Mouse (Mus musculus): ENCODE results near the gene Itgal.
"Not testable (repeated sequence)": the region's sequence is repeated elsewhere in the genome, so short reads cannot be mapped to it uniquely, and the experiment has no call there.

The Itgal gene

DNA sequence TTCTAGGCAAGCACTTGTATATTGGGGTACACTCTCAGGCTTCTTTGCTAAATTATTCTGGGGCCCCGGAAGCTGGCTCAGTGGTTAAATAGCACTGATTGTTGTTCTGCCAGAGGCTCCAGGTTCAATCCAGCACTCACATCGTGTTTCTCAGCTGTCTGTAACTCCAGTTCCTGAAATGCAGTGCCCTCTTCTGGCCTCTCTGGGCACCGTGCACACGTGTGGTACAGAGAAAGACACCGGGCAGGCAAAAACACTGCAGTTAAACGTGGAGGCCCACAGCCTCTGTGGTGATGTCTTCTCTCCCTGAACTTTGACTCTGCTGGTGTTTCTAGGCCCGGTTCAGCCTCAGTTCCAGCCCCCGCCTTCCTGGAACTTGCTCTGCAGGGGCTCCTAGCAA lies 17.7 kb upstream of the Itgal start:
- no peak for DNase-seq (ENCODE audit: low spot score in 2 of 2)

DNA sequence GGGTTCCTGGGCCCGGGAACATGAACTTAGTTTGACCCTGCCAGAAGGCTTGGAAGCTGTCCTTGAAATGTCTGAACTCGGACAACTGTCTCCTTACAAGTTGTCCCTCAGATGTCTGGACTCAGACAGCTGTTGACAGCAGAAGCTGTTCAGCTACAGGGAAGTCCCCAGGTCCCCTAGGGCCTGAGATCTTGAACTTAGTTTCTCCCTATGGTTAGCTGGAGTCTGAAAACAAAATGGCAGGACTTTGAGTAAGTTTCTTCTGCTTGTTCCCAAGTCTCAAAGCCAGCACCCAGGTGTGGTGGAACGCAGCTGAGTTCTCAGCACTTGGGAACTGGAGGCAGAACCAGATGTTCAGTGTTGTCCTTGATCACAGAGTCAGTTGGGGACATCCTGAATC lies 16.0 kb upstream of the Itgal start:
- no peak for DNase-seq (ENCODE audit: low spot score in 2 of 2)

DNA sequence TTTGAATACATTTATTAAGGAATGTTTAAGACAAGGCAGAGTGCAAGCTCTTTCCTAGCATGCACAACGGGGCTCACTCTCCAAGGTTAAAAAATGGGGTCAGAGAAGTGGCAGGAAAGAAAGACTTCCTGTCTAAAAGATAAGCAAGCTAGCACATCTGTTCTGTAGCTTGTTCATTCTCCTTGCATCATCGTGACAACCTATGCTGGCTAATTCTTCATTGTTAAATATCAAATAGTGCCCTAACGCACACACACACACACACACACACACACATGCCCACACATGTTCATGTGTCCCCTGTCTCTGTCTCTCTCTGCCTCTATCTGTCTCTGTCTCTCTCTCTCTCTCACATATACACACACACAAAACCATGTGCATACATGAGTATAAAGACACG lies 14.9 kb upstream of the Itgal start:
- DNase-seq (ENCODE audit: low spot score in 2 of 2): no peak

DNA sequence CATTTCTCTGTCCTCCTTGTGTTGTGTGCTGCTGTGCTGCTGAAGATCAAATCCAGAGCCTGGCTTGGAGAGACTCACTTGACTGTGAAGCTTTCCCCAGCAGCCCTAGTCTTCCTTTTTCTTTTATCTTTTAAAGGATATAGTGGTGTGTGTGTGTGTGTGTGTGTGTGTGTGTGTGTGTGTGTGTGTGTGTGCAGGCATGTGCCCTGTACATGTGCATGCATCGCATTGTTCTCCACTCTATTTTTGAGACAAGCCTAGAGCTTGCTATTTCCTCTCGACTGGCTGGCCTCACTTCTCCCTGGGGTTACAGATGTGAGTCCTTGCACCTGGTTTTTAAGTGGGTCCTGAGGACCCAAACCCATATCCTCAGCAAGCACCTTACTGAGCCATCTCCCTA lies 13.9 kb upstream of the Itgal start:
- DNase-seq (ENCODE audit: low spot score in 2 of 2): no peak

DNA sequence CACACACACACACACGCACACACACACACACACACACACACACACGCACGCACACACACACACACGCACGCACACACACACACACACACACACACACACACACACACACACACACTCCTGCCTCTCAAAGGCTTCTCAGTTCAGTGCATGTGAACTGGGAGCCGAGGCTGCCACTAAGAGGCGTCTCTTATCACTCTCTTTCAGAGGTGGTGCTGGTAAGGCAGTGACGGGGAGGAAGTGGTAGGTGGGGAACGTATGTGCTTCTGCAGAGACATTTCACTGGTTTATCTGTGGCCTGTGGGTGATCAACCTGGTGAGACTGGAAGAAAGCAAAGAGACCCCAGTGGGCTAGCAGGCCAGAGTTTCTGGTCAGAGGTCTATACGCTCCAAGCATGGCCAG lies 10.9 kb upstream of the Itgal start:
- DNase-seq (ENCODE audit: low spot score in 2 of 2): no peak

GRCm38 (mm10) chr7:127287940-127288339 lies 8.1 kb upstream of the Itgal start:
- DNase-seq (ENCODE audit: low spot score in 2 of 2): no peak

- no peak for DNase-seq (ENCODE audit: low spot score in 2 of 2)
Measured at GRCm38 (mm10) chr7:127289306-127289705, 6.8 kb upstream of the Itgal start.

GRCm38 (mm10) chr7:127290142-127290541 lies 5.9 kb upstream of the Itgal start:
- no peak for DNase-seq (ENCODE audit: low spot score in 2 of 2)

- no peak for DNase-seq (ENCODE audit: low spot score in 2 of 2)
Measured at GRCm38 (mm10) chr7:127296786-127297555, 911 bp downstream of the Itgal start.

DNA sequence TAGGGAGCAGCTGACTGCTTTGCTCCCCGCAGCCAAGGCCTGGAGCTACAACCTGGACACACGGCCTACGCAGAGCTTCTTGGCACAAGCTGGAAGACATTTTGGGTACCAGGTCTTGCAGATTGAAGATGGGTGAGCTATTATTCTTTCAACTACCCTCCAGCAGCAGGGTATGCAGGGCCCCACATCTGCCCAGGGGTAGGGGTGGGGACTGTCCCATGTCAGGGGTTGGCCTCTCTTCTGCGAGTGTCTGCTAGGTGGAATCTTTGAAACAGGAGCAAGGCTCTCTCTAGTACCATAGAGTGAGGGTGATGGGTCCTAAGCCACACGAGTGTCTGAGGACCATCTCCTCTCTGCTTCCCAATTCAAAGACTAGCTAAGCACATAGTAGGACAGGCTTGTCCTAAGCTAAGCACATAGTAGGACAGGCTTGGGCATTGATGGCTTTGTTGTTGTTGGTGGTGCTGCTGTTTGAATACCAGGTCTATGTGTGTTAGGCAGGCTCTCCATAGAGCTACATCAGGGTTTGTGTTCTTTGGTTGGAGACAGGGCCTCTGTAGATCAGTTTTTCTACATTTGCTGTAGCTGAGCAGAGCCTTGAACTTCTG lies 1.6 kb downstream of the Itgal start:
- DNase-seq (ENCODE audit: low spot score in 2 of 2): no peak

DNA sequence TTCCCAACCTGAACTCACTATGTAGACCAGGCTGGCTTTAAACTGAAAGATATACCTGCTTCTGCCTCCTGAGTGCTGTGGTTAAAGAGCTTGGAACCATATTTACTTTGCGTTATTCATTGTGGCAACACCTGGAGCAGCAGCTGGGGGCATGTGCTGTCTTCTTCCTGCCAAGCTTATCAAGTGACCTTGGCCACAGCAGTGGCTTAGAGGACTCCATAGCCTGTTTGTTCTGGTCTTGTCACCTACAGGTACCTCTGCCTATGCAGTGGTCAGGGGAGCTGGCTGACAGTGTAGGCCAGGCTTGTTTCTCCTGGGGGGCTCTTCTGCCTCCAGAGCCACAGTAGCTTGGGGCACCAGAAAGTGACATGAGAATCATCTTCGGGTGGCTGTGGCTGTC lies 12.4 kb downstream of the Itgal start:
- no peak for DNase-seq (ENCODE audit: low spot score in 2 of 2)

DNA sequence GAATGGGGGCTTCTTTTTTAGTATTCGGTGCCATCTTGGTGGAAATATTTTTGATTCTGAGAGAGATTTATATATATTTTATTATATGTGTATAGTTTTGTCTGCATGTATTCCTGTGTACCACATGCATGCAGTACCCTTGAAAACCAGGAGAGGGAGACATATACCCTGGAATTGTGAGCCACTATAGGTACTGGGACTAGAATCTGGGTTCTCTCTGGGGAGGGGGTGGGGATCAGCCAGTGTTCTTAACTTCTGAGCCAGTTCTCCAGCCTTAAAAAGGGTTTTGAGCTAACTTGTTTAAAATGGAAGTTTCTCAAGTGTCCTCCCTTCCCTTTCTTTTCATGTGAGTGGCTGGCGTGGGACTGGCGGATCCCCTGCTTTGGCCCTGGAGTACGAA lies 12.8 kb downstream of the Itgal start:
- DNase-seq (ENCODE audit: low spot score in 2 of 2): peak in 1 of 2 experiments; percentile 76

DNA sequence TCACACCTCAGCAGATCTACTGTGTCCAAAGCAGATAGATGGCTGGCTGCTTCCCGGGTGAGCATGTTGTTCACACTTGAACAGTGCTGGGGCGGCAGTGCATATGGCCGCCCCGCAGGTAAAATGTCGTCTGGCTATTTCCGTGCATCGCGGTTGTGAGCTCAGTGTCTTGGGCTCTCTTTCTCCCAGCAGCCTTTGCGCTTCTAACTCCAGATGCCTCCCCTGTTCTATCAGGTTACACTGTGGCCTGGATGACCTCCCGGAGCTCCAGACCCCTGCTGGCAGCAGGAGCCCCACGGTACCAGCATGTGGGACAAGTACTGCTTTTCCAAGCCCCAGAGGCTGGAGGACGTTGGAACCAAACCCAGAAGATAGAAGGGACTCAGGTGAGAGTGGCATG lies 13.9 kb downstream of the Itgal start:
- no peak for DNase-seq (ENCODE audit: low spot score in 2 of 2)

GRCm38 (mm10) chr7:127313912-127314311 lies 17.9 kb downstream of the Itgal start:
- no peak for DNase-seq (ENCODE audit: low spot score in 2 of 2)

DNA sequence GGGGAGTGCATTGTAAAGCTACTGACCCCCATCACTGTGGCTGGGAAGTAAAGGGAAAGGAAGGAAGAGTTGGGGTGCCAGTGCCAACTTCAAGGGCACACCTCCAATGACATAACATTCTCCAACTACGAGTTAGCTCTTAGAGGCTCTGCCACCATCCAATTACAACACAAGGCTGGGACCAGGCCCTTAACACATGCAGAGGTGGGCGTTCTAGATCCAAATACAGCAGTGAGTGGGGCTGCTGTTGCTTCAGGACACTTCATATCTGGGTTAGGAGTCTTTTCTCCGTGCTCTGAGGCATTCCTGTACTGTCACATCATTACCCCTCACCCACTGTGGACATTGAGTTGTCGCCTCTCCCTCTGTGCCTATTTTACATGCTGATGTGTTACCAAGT lies 25.0 kb downstream of the Itgal start:
- DNase-seq (ENCODE audit: low spot score in 2 of 2): no peak

DNA sequence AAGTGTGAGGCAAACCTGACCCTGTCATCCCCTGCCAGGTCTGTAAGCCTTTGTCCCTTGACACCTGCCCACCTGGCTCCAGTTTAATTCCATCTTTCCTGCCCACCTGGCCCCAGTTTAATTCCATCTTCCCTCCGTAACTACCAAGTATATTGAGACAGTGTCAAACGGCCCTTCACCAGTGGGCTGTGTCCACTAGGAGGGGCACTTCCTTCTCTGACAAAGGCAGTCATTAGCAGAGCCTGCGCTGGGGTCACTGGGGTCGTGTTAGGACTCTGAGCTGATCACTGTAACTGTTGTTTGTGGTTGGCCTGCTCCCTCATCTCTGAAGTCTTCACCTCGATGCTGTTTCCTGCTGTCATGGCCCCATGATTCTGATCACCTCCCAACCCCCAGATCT lies 26.0 kb downstream of the Itgal start:
- DNase-seq (ENCODE audit: low spot score in 2 of 2): no peak

- no peak for DNase-seq (ENCODE audit: low spot score in 2 of 2)
Measured at GRCm38 (mm10) chr7:127324944-127325343, 28.9 kb downstream of the Itgal start.

DNA sequence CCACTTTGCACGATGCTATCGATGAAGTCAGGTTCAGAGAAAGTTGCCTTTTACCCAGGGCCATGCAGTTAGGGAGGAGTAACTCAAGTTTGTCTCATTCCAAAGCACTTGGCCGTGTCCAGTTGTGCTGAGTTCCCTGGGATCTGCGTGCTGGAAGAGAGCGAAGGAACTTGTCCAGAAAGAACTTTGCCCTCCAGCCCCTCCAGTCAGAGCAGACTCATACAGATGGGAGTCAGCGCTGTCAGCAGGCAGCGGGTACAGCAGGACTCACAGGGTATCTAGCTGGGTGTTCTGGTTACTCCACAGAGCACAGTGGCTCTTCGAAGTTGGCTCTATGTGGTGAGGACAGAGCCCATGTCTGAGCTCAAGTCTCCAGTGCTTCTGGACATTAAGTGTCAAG lies 29.5 kb downstream of the Itgal start:
- DNase-seq (ENCODE audit: low spot score in 2 of 2): no peak

DNA sequence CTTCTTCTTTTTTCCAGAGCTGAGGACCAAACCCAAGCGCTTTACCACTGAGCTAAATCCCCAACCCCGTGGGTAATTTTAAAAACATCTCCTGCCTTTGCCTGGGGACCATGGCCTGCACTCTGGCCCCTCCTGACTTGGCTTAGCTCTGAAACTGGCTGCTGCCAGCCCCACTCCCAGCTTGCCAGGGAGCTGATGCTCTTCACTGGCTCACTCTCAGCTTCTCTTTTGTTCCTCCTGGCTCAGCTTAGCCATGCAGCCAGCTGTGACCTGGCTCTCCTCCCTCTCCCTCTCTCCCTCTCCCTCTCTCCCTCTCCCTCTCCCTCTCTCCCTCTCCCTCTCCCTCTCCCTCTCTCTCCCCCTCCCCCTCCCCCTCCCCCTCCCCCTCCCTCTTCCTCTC lies 30.6 kb downstream of the Itgal start:
- peak in 1 of 2 experiments; percentile 44 for DNase-seq (ENCODE audit: low spot score in 2 of 2)

- no peak for DNase-seq (ENCODE audit: low spot score in 2 of 2)
Measured at GRCm38 (mm10) chr7:127333240-127333639, 37.2 kb downstream of the Itgal start.

DNA sequence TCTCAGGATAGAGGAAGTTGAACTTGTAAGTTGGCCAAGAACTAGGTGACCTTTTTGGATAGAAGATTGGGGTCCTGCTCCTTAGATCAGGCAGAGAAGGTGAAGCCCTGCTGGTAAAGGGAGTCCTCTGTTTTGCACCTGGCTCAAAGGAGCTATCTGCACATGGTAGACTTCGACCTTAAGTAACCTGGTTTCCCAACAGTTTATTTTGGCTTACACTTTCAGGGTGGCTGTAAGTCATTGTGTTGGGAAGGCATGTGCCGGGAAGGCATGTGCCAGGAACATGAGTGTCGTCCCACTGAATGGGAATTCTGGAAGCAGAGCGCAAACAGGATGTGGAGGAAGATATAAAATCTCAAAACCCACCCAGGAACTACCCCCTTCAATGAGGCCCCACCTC lies 39.5 kb downstream of the Itgal start:
- DNase-seq (ENCODE audit: low spot score in 2 of 2): no peak

DNA sequence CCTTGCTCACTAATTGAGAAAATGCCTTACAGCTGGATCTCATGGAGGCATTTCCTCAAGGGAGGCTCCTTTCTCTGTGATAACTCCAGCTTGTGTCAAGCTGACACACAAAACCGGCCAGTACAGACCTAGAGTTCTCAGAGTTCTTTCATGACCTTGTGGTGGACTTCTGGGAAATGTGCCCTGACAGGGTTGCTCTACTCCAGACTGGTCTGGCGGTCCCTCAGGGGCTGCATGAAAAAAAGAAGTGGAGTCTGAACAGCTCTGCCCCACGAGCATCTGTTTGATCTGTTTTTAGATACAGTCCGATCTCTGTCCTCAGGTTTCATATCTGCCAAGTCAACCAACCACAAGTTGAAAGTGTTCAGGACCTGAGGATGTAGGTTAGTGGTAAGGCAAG lies 41.6 kb downstream of the Itgal start:
- no peak for DNase-seq (ENCODE audit: low spot score in 2 of 2)

- DNase-seq (ENCODE audit: low spot score in 2 of 2): no peak
Measured at GRCm38 (mm10) chr7:127341356-127341755, 45.3 kb downstream of the Itgal start.

DNA sequence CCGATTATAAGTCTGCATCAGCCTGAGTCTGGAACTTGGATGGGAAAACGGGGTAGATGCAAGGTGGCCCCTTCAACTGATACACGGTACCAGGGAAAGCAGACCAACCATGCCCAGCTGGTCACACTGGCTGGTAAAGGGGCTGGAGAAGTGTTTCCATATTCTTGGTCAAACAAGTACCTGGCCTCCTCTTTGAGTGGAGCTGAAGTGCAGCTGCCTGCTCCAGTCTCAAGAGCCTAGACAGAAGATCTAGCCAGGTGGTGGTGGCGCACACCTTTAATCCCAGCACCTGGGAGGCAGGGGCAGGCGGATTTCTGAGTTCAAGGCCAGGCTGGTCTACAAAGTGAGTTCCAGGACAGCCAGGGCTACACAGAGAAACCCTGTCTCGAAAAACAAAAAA lies 45.8 kb downstream of the Itgal start:
- DNase-seq (ENCODE audit: low spot score in 2 of 2): not testable (repeated sequence)
